8 mouse cellular contexts compared by ENCODE assay signal in the genomic region with DNA sequence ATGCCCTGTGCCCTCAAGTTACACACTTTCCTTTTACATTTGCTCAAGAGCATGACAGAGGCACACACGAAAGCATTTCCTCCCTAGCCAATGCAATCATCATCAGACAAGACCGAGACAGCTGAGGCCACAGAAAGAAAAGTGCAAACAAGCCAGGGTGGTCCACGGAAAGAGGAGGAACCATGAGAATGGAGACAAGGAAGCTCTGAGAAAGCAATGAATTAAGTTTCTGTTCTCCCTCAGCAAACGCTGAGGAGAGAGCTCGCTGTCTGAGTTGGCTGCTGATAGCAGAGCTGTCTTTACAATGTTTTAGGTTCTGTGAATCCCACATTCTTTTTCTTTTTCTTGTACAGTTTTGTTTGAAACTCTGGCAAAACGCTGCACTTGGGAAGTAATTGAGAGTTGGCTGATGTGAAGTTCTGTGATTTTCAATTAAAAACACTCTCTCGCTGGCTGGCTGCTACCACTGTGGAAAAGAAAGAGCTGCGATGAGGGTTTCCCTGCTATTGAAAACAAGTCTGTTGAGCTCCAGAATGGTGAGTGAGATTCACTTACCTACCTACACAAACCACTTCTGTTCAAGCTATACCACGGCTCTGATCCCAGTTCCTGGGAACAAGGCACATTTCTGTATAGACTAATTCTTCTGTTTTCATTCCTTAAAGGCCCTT.
DNase-seq lines count a peak whose midpoint lies in the region; ATAC-seq and TF ChIP-seq lines count a peak whose summit lies in the region.

No protein-coding gene starts in this region.

- 17% methylated on average over 9 of the region's 9 CpGs for WGBS in embryonic facial prominence, embryonic 13.5 days
- WGBS in hindbrain, embryonic 15.5 days = 29% methylated on average over 9 of the region's 9 CpGs

- H3K4me3 ChIP-seq in left cerebral cortex, adult 2 months = peak overlapping the region; percentile 36
- H3K4me3 ChIP-seq in embryonic facial prominence, embryonic 13.5 days = peak overlapping the region; percentile 14
- H3K4me3 ChIP-seq in hindbrain, embryonic 15.5 days = no peak overlapping the region

- intact Hi-C loops in left cerebral cortex, adult 2 months (cut with DNase I) = no loop called here
- intact Hi-C loops in left cerebral cortex, postnatal 4 days (cut with DNase I) = no loop called here

- TF ChIP-seq CTCF in left cerebral cortex, adult 2 months (IDR thresholded peaks at IDR 0.05) = no peak

- H3K36me3 ChIP-seq in embryonic facial prominence, embryonic 13.5 days = no peaks in the 10 kb centered on the region
- no peaks in the 10 kb centered on the region for H3K36me3 ChIP-seq in hindbrain, embryonic 15.5 days

- no peak for DNase-seq in left cerebral cortex, adult 2 months (ENCODE audit: extremely low spot score in 1 of 2, low spot score in 2 of 2)
- DNase-seq in left cerebral cortex, adult 8-10 months (ENCODE audit: low spot score in 2 of 2) = no peak
- DNase-seq in neural tube, embryonic 10.5 days (ENCODE audit: extremely low spot score, low spot score) = peak; percentile 28
- no peak for DNase-seq in kidney, adult 8-10 months
- DNase-seq in spleen, adult 12 weeks (ENCODE audit: low spot score) = no peak
- no peak for DNase-seq in left cerebral cortex, postnatal 4 days

- H3K4me2 ChIP-seq in embryonic facial prominence, embryonic 13.5 days = peak overlapping the region; percentile 43
- peak overlapping the region; percentile 34 for H3K4me2 ChIP-seq in hindbrain, embryonic 15.5 days

- H3K9ac ChIP-seq in embryonic facial prominence, embryonic 13.5 days = no peak overlapping the region
- H3K9ac ChIP-seq in hindbrain, embryonic 15.5 days = no peak overlapping the region

- peaks cover 64% of the 10 kb centered on the region for H3K4me1 ChIP-seq in embryonic facial prominence, embryonic 13.5 days
- H3K4me1 ChIP-seq in hindbrain, embryonic 15.5 days (replicated peaks) = peaks cover 16% of the 10 kb centered on the region

- no peaks in the 10 kb centered on the region for H3K9me3 ChIP-seq in embryonic facial prominence, embryonic 13.5 days
- H3K9me3 ChIP-seq in hindbrain, embryonic 15.5 days = no peaks in the 10 kb centered on the region

- no peaks in the 10 kb centered on the region for H3K27me3 ChIP-seq in embryonic facial prominence, embryonic 13.5 days
- H3K27me3 ChIP-seq in hindbrain, embryonic 15.5 days = no peaks in the 10 kb centered on the region

- ATAC-seq in embryonic facial prominence, embryonic 13.5 days (ENCODE audit: insufficient number of reproducible peaks, insufficient read depth, low FRiP score, low TSS enrichment, low read depth) = no peak
- ATAC-seq in hindbrain, embryonic 15.5 days (ENCODE audit: low FRiP score, low read depth) = no peak; the same call in 1 of the 2 replicates

- no peak overlapping the region for H3K27ac ChIP-seq in left cerebral cortex, adult 2 months
- peak overlapping the region; percentile 80 for H3K27ac ChIP-seq in embryonic facial prominence, embryonic 13.5 days
- H3K27ac ChIP-seq in hindbrain, embryonic 15.5 days (replicated peaks) = peak overlapping the region; percentile 68
